Mouse (Mus musculus) regulatory T cell (primary cell): Measurements from ENCODE around the gene Cabp2.

Experiments used
- in situ Hi-C: fragments of 300-600 bp; cut with MboI, MseI; formaldehyde crosslinking; loops from one replicate; pipeline ENCODE4 v1.15.1; 2025; ENCODE audit warnings: high pct_unique_total_duplicates

Gene Cabp2

GRCm38 (mm10) chr19:4100718-4101261 is 19.4 kb downstream of the Cabp2 start:
- in situ Hi-C loops, result no loop called here

GRCm38 (mm10) chr19:4101466-4101865 is 20.1 kb downstream of the Cabp2 start:
- in situ Hi-C loops, result no loop called here

GRCm38 (mm10) chr19:4102049-4102448 is 20.7 kb downstream of the Cabp2 start:
- in situ Hi-C loops, result no loop called here

GRCm38 (mm10) chr19:4102626-4103025 is 21.2 kb downstream of the Cabp2 start:
- in situ Hi-C loops, result no loop called here

GRCm38 (mm10) chr19:4103294-4103693 is 21.9 kb downstream of the Cabp2 start:
- in situ Hi-C loops, result no loop called here

GRCm38 (mm10) chr19:4103792-4104191 is 22.4 kb downstream of the Cabp2 start:
- in situ Hi-C loops, result no loop called here

GRCm38 (mm10) chr19:4104675-4105194 is 23.4 kb downstream of the Cabp2 start:
- in situ Hi-C loops, result no loop called here

- in situ Hi-C loops, result no loop called here
Observed at GRCm38 (mm10) chr19:4106654-4107053, 25.3 kb downstream of the Cabp2 start.

GRCm38 (mm10) chr19:4108535-4108934 is 27.2 kb downstream of the Cabp2 start:
- in situ Hi-C loops, result no loop called here

- in situ Hi-C loops, result loop anchor here (10.0 kb wide), 3 partner anchors 62 to 992 kb away; partner anchors contain the start of genes Carns1, Cpt1a and Rab1b
Observed at GRCm38 (mm10) chr19:4112063-4112960, 30.9 kb downstream of the Cabp2 start.

- in situ Hi-C loops, result loop anchor here (10.0 kb wide), 3 partner anchors 62 to 992 kb away; partner anchors contain the start of genes Carns1, Cpt1a and Rab1b
Observed at GRCm38 (mm10) chr19:4113186-4113805, 31.9 kb downstream of the Cabp2 start.

- in situ Hi-C loops, result loop anchor here (10.0 kb wide), 3 partner anchors 61 to 991 kb away; partner anchors contain the start of genes Carns1, Cpt1a and Rab1b
Observed at GRCm38 (mm10) chr19:4113806-4114230, 32.4 kb downstream of the Cabp2 start.

- in situ Hi-C loops, result loop anchor here (10.0 kb wide), 3 partner anchors 60 to 990 kb away; partner anchors contain the start of genes Carns1, Cpt1a and Rab1b
Observed at GRCm38 (mm10) chr19:4114551-4114950, 33.2 kb downstream of the Cabp2 start.

GRCm38 (mm10) chr19:4115144-4115543 is 33.8 kb downstream of the Cabp2 start:
- in situ Hi-C loops, result loop anchor here (5.0 to 10.0 kb wide), 4 partner anchors 60 to 990 kb away; partner anchors contain the start of genes Carns1, Cpt1a, Ppp1ca and Rab1b

- in situ Hi-C loops, result loop anchor here (5.0 to 10.0 kb wide), 4 partner anchors 59 to 989 kb away; partner anchors contain the start of genes Carns1, Cpt1a, Ppp1ca and Rab1b
Observed at GRCm38 (mm10) chr19:4115816-4116215, 34.4 kb downstream of the Cabp2 start.

GRCm38 (mm10) chr19:4117006-4117405 is 35.6 kb downstream of the Cabp2 start:
- in situ Hi-C loops, result loop anchor here (5.0 to 10.0 kb wide), 4 partner anchors 58 to 988 kb away; partner anchors contain the start of genes Carns1, Cpt1a, Ppp1ca and Rab1b

- in situ Hi-C loops, result loop anchor here (5.0 to 10.0 kb wide), 4 partner anchors 56 to 986 kb away; partner anchors contain the start of genes Carns1, Cpt1a, Ppp1ca and Rab1b
Observed at GRCm38 (mm10) chr19:4118350-4118749, 37.0 kb downstream of the Cabp2 start.

- in situ Hi-C loops, result loop anchor here (5.0 to 10.0 kb wide), 4 partner anchors 55 to 985 kb away; partner anchors contain the start of genes Carns1, Cpt1a, Ppp1ca and Rab1b
Observed at GRCm38 (mm10) chr19:4119716-4120487, 38.5 kb downstream of the Cabp2 start.

- in situ Hi-C loops, result no loop called here
Observed at GRCm38 (mm10) chr19:4120496-4120895, 39.1 kb downstream of the Cabp2 start.

GRCm38 (mm10) chr19:4121097-4121805 is 39.9 kb downstream of the Cabp2 start:
- in situ Hi-C loops, result no loop called here
